In the genomic region with DNA sequence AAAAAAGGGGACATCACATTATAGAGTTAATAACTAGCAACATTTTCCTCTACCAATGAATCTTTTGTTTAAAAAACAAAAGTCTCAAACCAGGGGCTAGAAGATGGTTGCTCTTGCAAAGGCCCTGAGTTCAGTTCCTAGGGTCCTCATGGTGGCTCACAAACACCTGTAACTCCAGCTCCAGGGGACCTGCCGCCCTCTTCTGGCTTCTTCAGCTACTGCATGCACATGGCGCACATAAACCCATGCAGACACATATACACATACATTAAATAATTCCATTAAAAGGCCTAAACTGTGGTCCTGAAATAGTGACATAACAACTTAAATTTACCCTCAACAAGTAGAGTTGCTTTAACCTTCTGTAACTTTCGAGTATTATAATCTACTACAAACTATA, we compare ENCODE assay signal across 15 mouse cellular contexts.
"Had no signal": no experiment of that assay in that cellular context is flagged by ENCODE, and none has a peak within 500 bp of the region (broad histone marks: within the 10 kb centered on the region; RNA-seq: fewer than 3 reads in every experiment).

No protein-coding gene starts in this region.

- H3K27ac ChIP-seq: limb, embryonic 12.5 days; liver, embryonic 13.5 days; macrophage; midbrain, embryonic 12.5 days; stomach, embryonic 15.5 days had no signal

- DNase-seq: kidney, adult 2 months; kidney, postnatal 36 days; layer of hippocampus, adult 9-11 months; layer of hippocampus, postnatal 36 days; liver; liver, embryonic 13.5 days; liver, postnatal 0 days; right cerebral cortex, postnatal 14 days; thymus, postnatal 36 days had no signal

- H3K9ac ChIP-seq: limb, embryonic 12.5 days; liver, embryonic 13.5 days; liver, postnatal 0 days; midbrain, embryonic 12.5 days; stomach, embryonic 15.5 days had no signal

- H3K4me3 ChIP-seq: limb, embryonic 12.5 days; liver, embryonic 13.5 days; megakaryocyte, embryonic 14.5 days; midbrain, embryonic 12.5 days; stomach, embryonic 15.5 days had no signal

- H3K4me2 ChIP-seq: limb, embryonic 12.5 days; liver, embryonic 13.5 days; midbrain, embryonic 12.5 days; stomach, embryonic 15.5 days had no signal

- ATAC-seq: liver, postnatal 0 days; midbrain, embryonic 16.5 days had no signal

- H3K4me1 ChIP-seq: liver, embryonic 13.5 days; megakaryocyte, embryonic 14.5 days; midbrain, embryonic 12.5 days had no signal

- H3K9me3 ChIP-seq: stomach, embryonic 15.5 days had no signal

- H3K27me3 ChIP-seq: limb, embryonic 12.5 days; liver, embryonic 13.5 days; midbrain, embryonic 12.5 days; stomach, embryonic 15.5 days had no signal
